ENCODE assay signal across 41 mouse cellular contexts in genomic region chr5:24542643-24543042, GRCm38 (mm10). TPM values are rescaled to one million over a fixed set of nuclear protein-coding genes. Genes with fewer than 3 reads are reported as not detected.
DNase-seq lines count a peak whose midpoint lies in the region; ATAC-seq and TF ChIP-seq lines count a peak whose summit lies in the region.
"Had no signal": no experiment of that assay in that cellular context is flagged by ENCODE, and none has a peak within 500 bp of the region (broad histone marks: within the 10 kb centered on the region; RNA-seq: fewer than 3 reads in every experiment).

No protein-coding gene starts in this region.

- TF ChIP-seq CTCF in gastrocnemius, adult 2 months (IDR thresholded peaks at IDR 0.05) = no peak
- no peak for TF ChIP-seq CTCF in CH12.LX (conservative IDR thresholded peaks at IDR 0.05 in 1 of 2, IDR thresholded peaks at IDR 0.05 in 1 of 2; ENCODE audit: low read depth in 2 of 2, low read length in 2 of 2)

- no peak overlapping the region for H3K9ac ChIP-seq in CH12.LX (ENCODE audit: insufficient read depth, low read depth)
- H3K9ac ChIP-seq: embryonic facial prominence, embryonic 12.5 days; forebrain, embryonic 15.5 days; heart, embryonic 15.5 days; hindbrain, embryonic 12.5 days; lung, embryonic 15.5 days had no signal

- H3K79me2 ChIP-seq in CH12.LX (replicated peaks; ENCODE audit: control insufficient read depth, extremely low read depth, insufficient read depth, poor library complexity, severe bottlenecking) = no peaks in the 10 kb centered on the region

- H3K27ac ChIP-seq in gastrocnemius, adult 2 months = no peak overlapping the region
- no peak overlapping the region for H3K27ac ChIP-seq in CH12.LX (ENCODE audit: insufficient read depth, low read depth)
- H3K27ac ChIP-seq: embryonic facial prominence, embryonic 12.5 days; forebrain, embryonic 15.5 days; heart, embryonic 10.5 days; heart, embryonic 15.5 days; hindbrain, embryonic 12.5 days; hindbrain, postnatal 0 days; lung, embryonic 15.5 days; stomach, postnatal 0 days had no signal

- intact Hi-C loops in gastrocnemius, adult 2 months (cut with DNase I) = no loop called here

- no peak for TF ChIP-seq RAD21 in CH12.LX (IDR thresholded peaks at IDR 0.05; ENCODE audit: low read depth, low read length)

- ATAC-seq in granulocyte monocyte progenitor cell, adult 5-6 weeks (replicated peaks; ENCODE audit: poor library complexity, severe bottlenecking) = 0 out of 2 replicates have a peak, but pooled peaks have one; percentile 37
- ATAC-seq in activated CD4-positive, CD25-positive, alpha-beta regulatory T cell, adult 4 months = no peak
- ATAC-seq: forebrain, embryonic 15.5 days; hindbrain, postnatal 0 days; intestine, embryonic 16.5 days; midbrain, embryonic 16.5 days had no signal

- in situ Hi-C loops in CH12.LX (cut with MboI; ENCODE audit: low pct_ligation_motif_present, low pct_unique_long_range_greater_than_20kb, low sequenced_read_pairs) = no loop called here

- H3K9me3 ChIP-seq in CH12.LX (replicated peaks; ENCODE audit: low read length) = no peaks in the 10 kb centered on the region
- H3K9me3 ChIP-seq: embryonic facial prominence, embryonic 12.5 days; forebrain, embryonic 15.5 days; heart, embryonic 10.5 days; heart, embryonic 15.5 days; hindbrain, embryonic 12.5 days; lung, embryonic 15.5 days had no signal

- dilution Hi-C loops in CH12.LX (cut with MboI; ENCODE audit: extremely low pct_ligation_motif_present, extremely low pct_unique_long_range_greater_than_20kb, low sequenced_read_pairs) = no loop called here

- H3K4me3 ChIP-seq in gastrocnemius, adult 2 months = no peak overlapping the region
- no peak overlapping the region for H3K4me3 ChIP-seq in CH12.LX (replicated peaks in 1 of 3; ENCODE audit: low read depth in 2 of 3, low read length in 2 of 3, poor library complexity in 1 of 3)
- H3K4me3 ChIP-seq: embryonic facial prominence, embryonic 12.5 days; forebrain, embryonic 15.5 days; heart, embryonic 10.5 days; heart, embryonic 15.5 days; hindbrain, embryonic 12.5 days; lung, embryonic 15.5 days had no signal

- peak; percentile 14 for DNase-seq in gastrocnemius, adult 2 months
- DNase-seq in gastrocnemius, adult 18-20 months (ENCODE audit: low spot score) = no peak
- DNase-seq in CH12.LX (ENCODE audit: extremely low read depth) = peak; percentile 48
- peak; percentile 38 for DNase-seq in NIH3T3 (ENCODE audit: low read depth)
- no peak for DNase-seq in thymus, postnatal 0 days (ENCODE audit: low spot score)
- no peak for DNase-seq in heart, adult 9 months (ENCODE audit: low spot score in 2 of 2)
- DNase-seq: adrenal gland, postnatal 14 days; cerebellum, adult 2 months; cerebellum, postnatal 14 days; kidney, adult 9 months; kidney, postnatal 10 days; liver; right cerebral cortex, postnatal 4 days; thymus, adult 18-20 months; thymus, postnatal 36 days had no signal

- H3K36me3 ChIP-seq in CH12.LX (replicated peaks in 1 of 2; ENCODE audit: control insufficient read depth in 1 of 2, insufficient read depth in 1 of 2, low read length in 1 of 2) = no peaks in the 10 kb centered on the region
- H3K36me3 ChIP-seq: embryonic facial prominence, embryonic 12.5 days; forebrain, embryonic 15.5 days; heart, embryonic 10.5 days; heart, embryonic 15.5 days; hindbrain, embryonic 12.5 days; lung, embryonic 15.5 days had no signal

- H3K27me3 ChIP-seq in CH12.LX (replicated peaks) = peaks cover 52% of the 10 kb centered on the region
- H3K27me3 ChIP-seq: embryonic facial prominence, embryonic 12.5 days; forebrain, embryonic 15.5 days had no signal

- peaks cover 2 to 6% of the 10 kb centered on the region in 2 experiments for H3K4me1 ChIP-seq in CH12.LX (ENCODE audit: control insufficient read depth in 1 of 2, insufficient read depth in 2 of 2)

- TF ChIP-seq POLR2A in CH12.LX (IDR thresholded peaks at IDR 0.05; ENCODE audit: low read depth, low read length) = no peak

- TF ChIP-seq EP300 in CH12.LX (IDR thresholded peaks at IDR 0.05; ENCODE audit: low read length) = no peak

- no peak overlapping the region for H3K4me2 ChIP-seq in CH12.LX (ENCODE audit: insufficient read depth, low read depth, poor library complexity, severe bottlenecking)
- H3K4me2 ChIP-seq: embryonic facial prominence, embryonic 12.5 days; forebrain, embryonic 15.5 days; heart, embryonic 15.5 days; hindbrain, embryonic 12.5 days; lung, embryonic 15.5 days; midbrain, embryonic 11.5 days had no signal

TF ChIP-seq in CH12.LX, 34 proteins besides CTCF, POLR2A, EP300 and RAD21:
- peak; percentile 66 for TF ChIP-seq HCFC1 (IDR thresholded peaks at IDR 0.05; ENCODE audit: low read depth, low read length)
- 0 out of 2 replicates have a peak, but pooled peaks have one; percentile 19 for TF ChIP-seq TCF12 (IDR thresholded peaks at IDR 0.05; ENCODE audit: low read depth, low read length)
- TF ChIP-seq TBP (conservative IDR thresholded peaks at IDR 0.05; ENCODE audit: low read depth, low read length) = 0 out of 2 replicates have a peak, but pooled peaks have one; percentile 27
- no peak for TF ChIP-seq IRF4 (IDR thresholded peaks at IDR 0.05; ENCODE audit: low read depth, low read length)

RNA-seq across cellular contexts. Expression of gene Asb10, which starts 1.9 kb away (rescaled TPM):
- 100 to 1,000 TPM; 101 to 107 TPM for total RNA-seq in gastrocnemius, adult 2 months (2021)
- total RNA-seq in gastrocnemius, adult 18-20 months (2021) = 100 to 1,000 TPM; 101 to 107 TPM
- total RNA-seq in CH12.LX (2012; rRNA removed) = not detected in 2 replicates
- total RNA-seq in CH12.LX (2014; rRNA removed) = not detected in 2 replicates
- polyA plus RNA-seq in CH12.LX (2012; ENCODE audit: insufficient read length, low read depth) = not detected in 2 replicates
- not detected in 2 replicates for total RNA-seq in granulocyte monocyte progenitor cell, adult 5-6 weeks (2014; fragmentation: Nextera tagmentation)
- total RNA-seq in granulocyte monocyte progenitor cell, adult 5-6 weeks (2017) = not detected in 2 replicates
- 0.88 and 0.94 TPM in 2 replicates for polyA plus RNA-seq in thymus, postnatal 0 days (2015; fragmentation: Nextera tagmentation; extraction: Ambion mirVana)
- polyA plus RNA-seq in activated CD4-positive, CD25-positive, alpha-beta regulatory T cell, adult 4 months (2017; shearing (Covaris generic)) = not detected
- total RNA-seq: left cerebral cortex, adult 18-20 months; megakaryocyte, adult 5-6 weeks; neutrophil, adult 5-6 weeks had no signal
- polyA plus RNA-seq: C2C12; midbrain, embryonic 16.5 days had no signal

RNA-seq across cellular contexts. Expression of gene 4931409K22Rik, which starts 14.0 kb away (rescaled TPM):
- total RNA-seq in gastrocnemius, adult 2 months (2021) = not detected
- total RNA-seq in gastrocnemius, adult 18-20 months (2021) = not detected
- not detected in 2 replicates for total RNA-seq in CH12.LX (2012; rRNA removed)
- total RNA-seq in CH12.LX (2014; rRNA removed) = not detected in 2 replicates
- polyA plus RNA-seq in CH12.LX (2012; ENCODE audit: insufficient read length, low read depth) = not detected in 2 replicates
- not detected in 2 replicates for total RNA-seq in granulocyte monocyte progenitor cell, adult 5-6 weeks (2014; fragmentation: Nextera tagmentation)
- not detected in 2 replicates for total RNA-seq in granulocyte monocyte progenitor cell, adult 5-6 weeks (2017)
- not detected in 2 replicates for polyA plus RNA-seq in thymus, postnatal 0 days (2015; fragmentation: Nextera tagmentation; extraction: Ambion mirVana)
- under 1 TPM in 1 of 2 experiments, not detected in 1; 0.46 TPM for polyA plus RNA-seq in activated CD4-positive, CD25-positive, alpha-beta regulatory T cell, adult 4 months (2017; shearing (Covaris generic))
- total RNA-seq: adrenal gland, postnatal 14 days; gastrocnemius, adult 8-10 months; gastrocnemius, postnatal 4 days; heart, postnatal 25 days; hindbrain, postnatal 0 days; layer of hippocampus, postnatal 10 days; left cerebral cortex, adult 18-20 months; megakaryocyte, adult 5-6 weeks; neutrophil, adult 5-6 weeks had no signal
- polyA plus RNA-seq: C2C12; cerebellum, adult 2 months; heart, embryonic 15.5 days; hindbrain, embryonic 12.5 days; intestine, embryonic 16.5 days; large intestine, adult 2 months; limb, embryonic 11.5 days; liver, embryonic 16.5 days; lung, embryonic 15.5 days; midbrain, embryonic 11.5 days; neural tube, embryonic 11.5 days; spleen, adult 2 months; stomach, postnatal 0 days had no signal

RNA-seq across cellular contexts. Expression of gene Gbx1, which starts 15.6 kb away (rescaled TPM):
- not detected for total RNA-seq in gastrocnemius, adult 2 months (2021)
- not detected for total RNA-seq in gastrocnemius, adult 18-20 months (2021)
- total RNA-seq in CH12.LX (2012; rRNA removed) (0.04 and 0.08 TPM in 2 replicates), CH12.LX (2014; rRNA removed) (not detected in 2 replicates)
- polyA plus RNA-seq in CH12.LX (2012; ENCODE audit: insufficient read length, low read depth) = 0.07 and 0.13 TPM in 2 replicates
- not detected in 2 replicates for total RNA-seq in granulocyte monocyte progenitor cell, adult 5-6 weeks (2014; fragmentation: Nextera tagmentation)
- not detected in 2 replicates for total RNA-seq in granulocyte monocyte progenitor cell, adult 5-6 weeks (2017)
- polyA plus RNA-seq in thymus, postnatal 0 days (2015; fragmentation: Nextera tagmentation; extraction: Ambion mirVana) = 0.10 TPM in 1 of 2 replicates, not detected in the other
- under 1 TPM in 1 of 2 experiments, not detected in 1; 0.09 TPM for polyA plus RNA-seq in activated CD4-positive, CD25-positive, alpha-beta regulatory T cell, adult 4 months (2017; shearing (Covaris generic))
- total RNA-seq: adrenal gland, postnatal 14 days; gastrocnemius, adult 8-10 months; heart, postnatal 25 days; layer of hippocampus, postnatal 10 days; megakaryocyte, adult 5-6 weeks; neutrophil, adult 5-6 weeks had no signal
- polyA plus RNA-seq: heart, embryonic 10.5 days; heart, embryonic 15.5 days; liver, embryonic 16.5 days; lung, embryonic 15.5 days; spleen, adult 2 months had no signal

RNA-seq across cellular contexts. Expression of gene Abcf2, which starts 34.6 kb away (rescaled TPM):
- 100 to 1,000 TPM; 105 to 117 TPM for total RNA-seq in gastrocnemius, adult 2 months (2021)
- total RNA-seq in gastrocnemius, adult 18-20 months (2021) = 100 to 1,000 TPM; 108 to 112 TPM
- total RNA-seq in CH12.LX (2012; rRNA removed) = 118 and 152 TPM in 2 replicates
- 162 and 169 TPM in 2 replicates for total RNA-seq in CH12.LX (2014; rRNA removed)
- 160 and 162 TPM in 2 replicates for polyA plus RNA-seq in CH12.LX (2012; ENCODE audit: insufficient read length, low read depth)
- total RNA-seq in granulocyte monocyte progenitor cell, adult 5-6 weeks (2014; fragmentation: Nextera tagmentation) = 51.6 and 74.3 TPM in 2 replicates
- 98.3 and 98.8 TPM in 2 replicates for total RNA-seq in granulocyte monocyte progenitor cell, adult 5-6 weeks (2017)
- 119 and 121 TPM in 2 replicates for polyA plus RNA-seq in thymus, postnatal 0 days (2015; fragmentation: Nextera tagmentation; extraction: Ambion mirVana)
- 10 to 100 TPM; 51.8 to 56.8 TPM for polyA plus RNA-seq in activated CD4-positive, CD25-positive, alpha-beta regulatory T cell, adult 4 months (2017; shearing (Covaris generic))

RNA-seq across cellular contexts. Expression of gene Chpf2, which starts 43.9 kb away (rescaled TPM):
- total RNA-seq in gastrocnemius, adult 2 months (2021) = 10 to 100 TPM in 1 of 2 experiments, 1 to 10 TPM in 1; 6.4 to 10.1 TPM
- total RNA-seq in gastrocnemius, adult 18-20 months (2021) = 10 to 100 TPM in 1 of 2 experiments, 1 to 10 TPM in 1; 8.9 to 10.3 TPM
- 20.4 and 25.5 TPM in 2 replicates for total RNA-seq in CH12.LX (2012; rRNA removed)
- total RNA-seq in CH12.LX (2014; rRNA removed) = 11.2 and 11.9 TPM in 2 replicates
- 22.8 and 26.9 TPM in 2 replicates for polyA plus RNA-seq in CH12.LX (2012; ENCODE audit: insufficient read length, low read depth)
- total RNA-seq in granulocyte monocyte progenitor cell, adult 5-6 weeks (2014; fragmentation: Nextera tagmentation) = 17.8 and 17.9 TPM in 2 replicates
- total RNA-seq in granulocyte monocyte progenitor cell, adult 5-6 weeks (2017) = 10.4 and 29.2 TPM in 2 replicates
- 16.8 and 18.5 TPM in 2 replicates for polyA plus RNA-seq in thymus, postnatal 0 days (2015; fragmentation: Nextera tagmentation; extraction: Ambion mirVana)
- 10 to 100 TPM in 1 of 2 experiments, 1 to 10 TPM in 1; 8.3 to 17.8 TPM for polyA plus RNA-seq in activated CD4-positive, CD25-positive, alpha-beta regulatory T cell, adult 4 months (2017; shearing (Covaris generic))

Comparison
In these comparisons a context has a peak if more than half of its experiments do, and no peak if none do; other contexts are left out.
1. DNase-seq: peak in gastrocnemius, adult 2 months (single experiment), CH12.LX (single experiment) and NIH3T3 (single experiment); none in gastrocnemius, adult 18-20 months (single experiment), thymus, postnatal 0 days (single experiment) and heart, adult 9 months (0 of 2).
2. RNA of gene Asb10, which starts 1.9 kb away (total RNA-seq): 101 to 107 TPM in gastrocnemius, adult 2 months and 101 to 107 TPM in gastrocnemius, adult 18-20 months; not detected in CH12.LX and not detected in granulocyte monocyte progenitor cell, adult 5-6 weeks; every median in the first group is over 10 times any median in the second.